Mouse (Mus musculus) T-cell, adult 2 months (primary cell): ENCODE results near the gene Pou2f3.
A peak's percentile ranks its signal among the peaks of the same experiment; 100 is the strongest.
"Not testable (repeated sequence)": the region's sequence is repeated elsewhere in the genome, so short reads cannot be mapped to it uniquely, and the experiment has no call there.

Source experiments
- DNase-seq: peaks from one replicate; pipeline ENCODE4 v3.0.0; 2022; ENCODE audit warnings: low spot score

Gene Pou2f3

DNA sequence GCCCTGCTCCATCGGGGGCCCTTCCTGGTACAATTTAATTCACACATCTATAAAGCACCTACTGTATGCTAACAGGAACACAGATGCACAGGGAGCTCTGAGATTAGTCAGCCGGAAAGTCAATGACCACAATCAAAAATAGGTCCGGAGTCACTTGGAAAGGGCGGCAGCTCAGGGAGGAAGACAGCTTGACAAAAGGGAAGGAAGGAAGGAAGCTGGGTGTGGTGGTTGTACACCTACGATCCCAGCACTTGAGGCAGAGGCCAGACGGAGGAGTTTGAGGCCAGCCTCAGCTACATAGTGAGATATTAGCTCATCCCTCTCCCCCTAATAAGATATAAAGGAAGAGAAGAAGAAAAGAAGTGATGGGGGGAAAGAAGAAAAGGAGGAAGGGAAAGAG lies 54.2 kb downstream of the Pou2f3 start:
- DNase-seq, result no peak

DNA sequence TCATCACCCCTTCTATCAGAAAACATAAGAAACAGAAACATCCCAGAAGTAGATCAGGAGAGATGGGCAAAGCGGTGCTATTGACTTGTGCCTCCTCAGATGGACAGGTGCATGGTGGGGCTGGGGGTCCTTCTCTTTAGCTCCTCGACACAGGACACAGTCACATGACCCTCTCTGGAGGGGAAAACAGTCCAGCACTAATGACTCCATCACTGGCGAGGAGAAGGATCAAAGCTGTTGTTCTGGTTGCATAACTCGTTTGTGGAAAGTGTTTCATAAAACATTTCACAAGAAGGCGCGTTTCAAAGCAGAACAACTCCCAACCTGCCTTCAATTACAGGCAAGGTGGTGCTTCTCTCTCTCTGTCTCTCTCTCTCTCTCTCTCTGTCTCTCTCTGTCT lies 58.4 kb downstream of the Pou2f3 start:
- DNase-seq, result no peak

DNA sequence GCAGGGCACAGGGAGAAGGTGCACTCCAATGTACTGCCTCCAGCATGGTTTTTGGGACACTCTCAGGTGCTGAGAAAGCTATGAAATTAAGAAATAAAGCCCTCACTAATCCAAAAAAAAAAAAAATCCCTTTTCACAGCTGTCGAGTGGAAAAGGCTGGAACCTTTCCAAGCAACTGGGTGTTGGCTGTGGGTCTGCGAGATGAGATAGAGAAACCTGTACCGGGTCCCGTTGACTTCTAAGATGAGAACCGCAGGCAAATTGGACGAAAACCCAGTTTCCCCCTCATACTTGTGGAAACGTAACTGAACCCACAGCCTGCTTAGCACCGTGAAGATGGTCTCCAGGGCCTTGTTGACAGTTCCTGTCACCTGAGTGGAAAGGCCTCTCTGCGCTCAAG lies 59.2 kb downstream of the Pou2f3 start:
- no peak for DNase-seq

DNA sequence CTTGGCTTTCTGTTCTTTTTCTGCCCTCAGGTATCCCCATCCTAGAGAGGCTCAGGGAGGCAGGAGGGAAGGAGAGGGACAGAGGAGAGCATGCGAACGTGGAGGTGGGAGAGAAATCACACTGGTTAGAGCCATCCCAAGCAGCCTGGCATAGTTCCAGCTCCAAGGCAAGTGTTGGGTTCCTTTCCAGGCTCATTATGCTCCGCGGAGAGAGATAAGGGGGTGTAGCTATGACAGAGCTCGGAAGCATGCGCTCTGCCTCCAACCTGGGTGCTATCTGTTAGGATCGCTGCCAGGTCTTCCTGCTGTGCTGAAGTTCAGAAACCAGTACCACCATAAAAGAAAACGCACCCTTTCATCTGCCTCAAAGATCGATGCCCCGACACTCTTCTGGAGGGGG lies 60.1 kb downstream of the Pou2f3 start:
- no peak for DNase-seq

DNA sequence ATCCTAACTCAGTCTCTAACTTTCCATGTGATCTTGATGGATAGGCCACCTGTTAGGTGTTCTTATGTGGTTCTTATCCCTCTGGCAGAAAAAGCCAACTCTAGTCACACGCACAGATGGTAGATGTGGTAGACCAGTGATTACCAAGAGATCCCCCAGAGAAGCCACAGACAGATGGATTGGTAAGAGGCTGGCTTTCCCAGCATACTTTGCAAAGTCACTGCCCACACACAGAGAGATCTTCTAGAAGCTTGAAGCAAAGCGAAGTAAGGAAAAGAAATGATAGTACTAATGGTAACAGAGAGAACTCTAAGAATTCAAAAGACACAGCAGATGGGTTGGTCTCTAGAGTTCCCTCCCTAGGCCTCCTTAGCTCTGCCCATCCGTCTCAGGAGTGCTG lies 60.7 kb downstream of the Pou2f3 start:
- DNase-seq, result no peak

DNA sequence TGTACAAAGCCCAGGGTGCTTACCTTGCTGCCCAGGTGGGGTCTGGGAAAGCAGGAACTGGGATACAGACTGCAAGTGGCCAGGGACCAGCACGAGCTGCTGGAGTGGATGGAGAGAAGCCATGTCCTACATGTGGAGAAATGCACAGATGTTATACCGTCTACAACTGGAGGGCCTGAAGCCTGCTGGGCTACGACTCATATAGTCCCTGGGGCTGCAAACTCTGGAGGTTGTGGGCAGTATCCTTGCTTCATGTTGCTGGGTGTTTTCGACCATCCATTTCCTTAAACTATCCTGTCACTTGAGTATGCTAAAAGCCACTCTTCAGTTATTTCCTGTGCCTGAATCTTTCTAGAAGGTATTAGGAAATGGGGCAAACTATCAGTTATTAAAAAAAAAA lies 65.0 kb downstream of the Pou2f3 start:
- no peak for DNase-seq

DNA sequence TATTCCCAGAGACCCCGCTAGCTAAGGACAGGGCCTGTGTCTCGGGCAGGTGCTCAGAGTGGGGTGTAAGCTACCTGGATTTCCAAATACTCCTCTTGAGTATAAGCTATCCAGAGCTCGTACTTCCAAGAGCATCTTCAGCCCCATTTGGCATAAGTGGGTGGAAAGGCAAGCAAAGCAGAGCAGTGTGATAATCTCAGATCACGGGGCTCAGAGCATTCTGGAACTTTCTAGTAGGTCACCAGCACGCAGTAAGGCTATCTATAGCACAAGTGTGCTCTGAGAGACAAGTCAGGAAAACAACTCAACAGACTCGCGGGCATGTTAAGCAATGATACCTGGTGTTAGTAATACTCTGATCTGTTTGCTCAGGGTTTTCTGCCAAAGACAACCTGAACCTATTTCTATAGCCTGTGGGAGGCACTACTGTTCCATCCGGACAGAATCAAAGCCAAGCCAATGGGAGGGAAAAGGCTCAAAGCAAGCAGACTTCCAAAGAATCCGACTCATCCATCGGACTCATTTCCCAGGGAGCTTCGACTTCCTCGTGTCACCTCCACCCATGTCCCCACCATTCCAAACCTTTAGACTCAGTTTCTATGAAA lies 65.9 kb downstream of the Pou2f3 start:
- DNase-seq, result no peak

DNA sequence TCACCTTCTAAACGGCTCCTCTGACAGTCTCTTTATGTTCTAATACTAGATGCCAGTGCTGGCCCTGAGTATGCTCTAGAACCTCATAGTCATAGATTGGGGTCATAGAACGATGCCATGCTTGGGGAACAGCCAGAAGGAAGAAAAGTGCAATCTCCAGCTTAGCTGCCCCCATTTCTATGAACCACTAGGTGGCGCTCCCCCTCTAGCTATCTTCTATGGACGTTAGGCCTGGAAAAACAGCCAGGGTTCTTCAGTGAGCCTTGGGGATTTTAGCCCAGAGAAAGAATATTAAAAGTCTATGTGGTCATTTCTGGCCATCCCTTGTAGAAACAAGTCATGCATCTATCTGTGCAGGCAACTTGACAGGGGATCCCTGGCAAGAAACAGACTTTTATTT lies 68.3 kb downstream of the Pou2f3 start:
- DNase-seq, result peak; percentile 10

DNA sequence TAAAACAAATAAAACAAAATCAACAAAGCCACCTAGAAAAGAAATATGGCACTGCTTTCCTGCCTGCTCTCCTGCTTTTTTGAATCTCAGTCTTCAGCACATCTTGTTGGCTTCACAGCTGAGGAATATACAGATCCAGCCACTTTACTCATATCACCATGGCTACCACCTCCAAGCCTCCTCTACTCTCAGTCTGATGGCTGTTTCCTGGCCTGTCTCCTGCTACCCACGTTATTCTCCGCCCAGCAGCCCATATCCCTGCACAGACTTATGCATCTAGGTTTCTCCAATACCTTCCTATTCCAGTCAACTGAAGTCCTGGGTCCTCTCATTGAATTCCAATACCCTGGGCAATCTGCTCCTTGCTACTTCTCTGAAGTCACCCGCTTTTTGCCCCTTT lies 76.6 kb downstream of the Pou2f3 start:
- no peak for DNase-seq

DNA sequence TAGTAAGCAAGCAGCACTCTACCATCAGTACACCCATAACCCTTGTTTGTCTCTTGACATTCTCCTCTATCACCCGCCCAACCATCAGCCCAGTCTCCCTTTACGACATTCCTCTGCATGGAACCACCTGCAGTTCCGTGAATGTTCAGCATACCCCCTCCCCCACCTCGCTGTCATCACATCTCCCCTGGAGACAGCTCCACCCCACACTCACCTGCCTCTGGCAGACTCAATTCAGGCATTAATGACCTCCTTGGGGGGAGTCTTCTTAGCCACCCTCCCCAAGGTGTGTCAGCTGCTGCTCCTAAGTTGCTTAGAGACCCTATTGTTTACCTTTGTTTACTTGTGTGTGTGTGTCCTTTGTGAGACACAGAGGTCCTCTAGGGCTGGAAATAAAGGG lies 77.8 kb downstream of the Pou2f3 start:
- DNase-seq, result no peak

DNA sequence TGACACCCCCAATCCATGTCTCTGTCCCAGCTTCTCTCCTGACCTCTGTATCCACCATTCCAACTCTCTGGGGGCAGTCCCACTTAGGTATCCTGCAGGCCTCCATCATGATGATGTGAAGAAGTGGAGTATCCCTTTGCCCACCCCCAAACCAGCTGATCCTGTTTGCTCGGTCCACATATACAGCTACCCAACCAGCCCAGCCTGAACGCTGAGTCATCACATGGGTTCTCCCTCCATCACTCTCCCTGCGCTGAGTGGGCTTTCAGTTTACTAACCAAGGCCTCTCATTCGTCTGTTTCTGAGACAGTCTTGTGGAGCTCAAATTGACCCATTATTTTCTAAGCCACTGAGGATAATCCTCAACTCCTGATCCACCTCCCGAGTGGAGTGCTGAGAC lies 78.2 kb downstream of the Pou2f3 start:
- no peak for DNase-seq

DNA sequence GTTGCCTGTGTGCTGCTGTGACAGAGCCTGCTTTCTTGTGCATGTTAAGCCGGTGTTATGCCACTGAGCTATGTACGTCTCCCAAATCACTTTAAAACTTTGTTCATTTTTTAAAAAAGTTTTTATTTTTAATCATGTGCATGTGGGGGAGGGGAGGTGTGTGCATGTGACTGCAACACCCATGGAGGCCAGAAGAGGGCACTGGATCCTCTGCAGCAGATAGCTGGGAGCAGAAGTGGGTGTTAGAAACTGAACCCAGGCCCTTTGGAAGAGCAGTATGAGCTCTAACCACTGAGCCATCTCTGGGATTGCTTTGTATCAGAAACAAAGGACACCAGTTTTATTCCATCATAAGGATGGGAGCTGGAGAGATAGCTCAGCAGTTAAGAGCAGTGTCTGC lies 79.5 kb downstream of the Pou2f3 start:
- DNase-seq, result no peak

DNA sequence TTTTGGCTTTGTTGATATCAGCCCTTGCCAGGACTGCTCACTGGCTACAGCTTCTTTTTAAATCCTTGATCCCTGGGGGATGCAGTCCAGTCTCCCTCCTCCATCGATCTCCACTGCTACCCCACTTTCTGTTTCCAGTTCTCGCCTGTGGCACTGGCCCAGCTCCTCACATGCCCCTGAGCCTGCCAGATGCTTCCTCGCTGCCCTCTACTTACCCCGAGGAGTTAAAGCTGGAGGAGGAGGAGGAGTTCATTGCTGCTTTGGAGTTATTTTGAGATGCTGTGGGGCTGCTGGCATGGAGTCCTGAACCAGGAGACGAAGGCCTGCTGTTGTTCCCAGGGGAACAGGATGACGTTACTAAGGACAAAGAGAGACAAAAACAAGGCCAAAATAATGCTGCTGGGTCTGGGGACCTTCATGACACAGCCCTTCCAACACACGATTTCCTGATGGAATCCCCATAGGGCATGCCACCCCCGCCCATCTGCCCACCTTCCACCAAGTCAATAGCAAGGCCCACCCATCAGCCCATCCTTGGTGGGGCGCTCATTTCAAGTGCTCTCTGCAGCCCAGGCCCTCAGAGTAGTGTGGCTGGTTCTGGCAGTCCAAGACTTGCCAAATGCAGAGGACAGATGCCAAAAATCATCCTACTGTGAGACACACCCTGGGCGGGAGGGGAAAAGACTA lies 82.9 kb downstream of the Pou2f3 start:
- DNase-seq, result no peak

DNA sequence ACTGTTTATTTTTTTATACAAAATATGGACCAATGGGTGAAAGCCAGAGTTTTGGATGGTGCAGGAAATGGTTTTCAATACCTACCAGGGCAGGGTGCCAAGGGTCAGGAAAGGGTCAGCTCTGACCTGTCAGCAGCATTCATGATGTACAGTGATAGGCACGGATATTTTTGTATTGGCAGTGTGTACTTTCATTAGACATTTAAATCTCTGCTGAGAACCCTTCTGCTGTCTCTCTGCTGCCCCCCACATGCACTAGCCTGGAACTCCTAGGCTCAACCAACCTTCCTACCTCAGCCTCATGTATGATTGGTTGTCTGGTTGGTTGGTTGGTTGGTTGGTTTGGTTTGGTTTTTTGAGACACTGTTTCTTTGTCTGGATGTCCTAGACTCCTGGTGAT lies 87.8 kb downstream of the Pou2f3 start:
- DNase-seq, result no peak

DNA sequence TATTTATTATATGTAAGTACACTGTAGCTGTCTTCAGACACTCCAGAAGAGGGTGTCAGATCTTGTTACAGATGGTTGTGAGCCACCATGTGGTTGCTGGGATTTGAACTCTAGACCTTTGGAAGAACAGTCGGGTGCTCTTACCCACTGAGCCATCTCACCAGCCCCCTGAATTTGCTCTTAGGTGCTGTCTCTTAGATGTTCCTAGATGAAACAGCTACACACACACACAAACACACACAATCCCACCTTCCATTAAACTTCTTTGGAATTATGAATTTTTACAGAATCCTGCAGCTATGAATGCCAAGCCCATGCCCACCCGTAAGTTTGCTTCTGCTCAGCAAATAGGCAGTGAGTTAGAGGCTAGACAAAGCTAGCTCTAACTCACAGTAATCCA lies 88.2 kb downstream of the Pou2f3 start:
- DNase-seq, result not testable (repeated sequence)

DNA sequence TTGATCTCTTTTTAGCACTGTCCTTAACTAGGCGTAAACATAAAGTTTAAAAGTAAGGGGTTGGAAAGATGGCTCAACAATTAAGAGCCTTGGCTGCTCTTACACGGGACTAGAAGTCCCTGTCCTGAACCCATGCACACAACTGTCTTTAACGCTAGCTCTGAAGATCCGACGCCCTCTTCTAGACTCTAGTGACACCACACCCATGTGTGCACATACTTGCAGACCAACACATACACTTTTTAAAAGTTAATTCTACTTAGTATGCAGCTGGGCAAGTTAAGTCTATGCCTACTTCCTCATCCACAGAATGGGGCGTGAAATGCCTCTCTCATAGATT lies 93.2 kb downstream of the Pou2f3 start:
- no peak for DNase-seq

DNA sequence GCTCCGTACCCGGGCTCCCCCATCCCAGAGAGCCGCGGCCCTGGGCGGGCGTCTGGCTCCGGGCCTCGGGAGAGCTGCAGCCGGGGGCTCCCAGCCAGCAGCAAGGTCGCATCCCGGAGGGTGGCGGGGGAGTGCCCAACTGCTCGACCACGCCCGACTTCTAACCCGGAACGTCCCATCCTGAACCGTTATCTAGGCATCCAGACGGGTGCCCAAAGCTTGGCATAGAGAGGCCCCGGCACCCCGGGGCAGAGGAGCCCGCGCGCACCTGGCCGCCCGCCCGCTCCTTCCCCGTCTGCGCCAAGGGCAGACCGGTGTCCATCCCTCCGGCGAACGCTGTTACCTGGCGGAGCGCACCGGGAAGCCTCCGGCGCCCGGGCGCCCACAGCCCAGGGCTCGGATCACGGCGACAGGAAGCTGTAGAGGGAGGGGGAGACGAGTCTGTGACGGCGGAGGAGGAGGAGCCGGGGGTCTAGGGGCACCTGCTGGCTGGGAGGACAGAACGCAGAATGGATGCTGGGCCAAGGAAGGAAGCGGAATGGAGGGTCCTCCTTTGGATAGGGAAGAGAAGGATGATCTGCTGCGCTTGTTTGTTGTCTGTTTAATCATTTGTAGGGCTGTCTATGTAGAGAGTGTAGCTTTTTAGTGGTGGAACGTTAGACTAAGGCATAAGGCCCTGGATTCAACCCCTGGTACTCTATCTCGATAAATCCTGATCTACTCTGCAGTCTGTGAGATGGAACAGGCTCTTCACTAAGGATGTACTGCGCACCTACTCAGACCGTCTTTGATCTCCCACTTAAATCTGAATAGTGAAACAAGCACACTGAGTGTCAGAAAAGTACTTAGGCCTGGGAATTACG lies 93.8 kb downstream of the Pou2f3 start, which contains the start of gene Tmem136:
TSS of gene Tmem136 (minus strand) at position 437 of the 863 bp plus-strand sequence.
- peak; percentile 21 for DNase-seq

DNA sequence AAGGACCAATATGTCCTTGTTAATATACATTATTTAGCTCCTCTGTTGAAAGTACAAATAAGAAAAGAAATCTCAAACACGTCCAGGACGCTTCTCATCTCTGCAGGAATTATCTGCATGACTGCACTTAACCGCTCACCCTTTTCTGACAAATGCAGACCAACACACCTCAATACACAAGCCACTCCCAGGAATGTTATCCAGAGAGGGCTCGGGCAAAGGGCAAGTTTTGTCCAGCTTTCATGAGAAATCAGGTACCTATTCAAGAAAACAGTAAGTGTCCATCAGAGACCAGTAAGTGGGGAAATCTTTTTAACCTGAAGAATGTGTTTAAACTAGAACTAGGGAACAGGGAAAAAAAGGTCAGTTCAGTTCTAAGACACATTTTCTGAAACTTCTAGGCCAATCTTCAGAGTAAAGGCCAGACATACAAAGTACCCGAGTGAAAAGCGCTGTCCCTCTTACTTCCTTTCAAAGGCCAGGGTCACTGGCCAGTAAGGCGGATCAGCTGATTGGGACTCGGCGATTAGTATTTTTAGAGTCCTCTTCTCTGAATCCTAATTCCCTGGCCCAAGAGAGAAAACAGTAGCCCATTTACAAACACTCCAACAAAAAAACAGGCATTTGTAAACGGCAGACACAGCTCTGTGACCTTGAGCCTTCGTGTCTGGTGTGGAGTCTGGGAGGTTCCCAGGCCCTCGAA lies 94.6 kb downstream of the Pou2f3 start:
- DNase-seq, result no peak

DNA sequence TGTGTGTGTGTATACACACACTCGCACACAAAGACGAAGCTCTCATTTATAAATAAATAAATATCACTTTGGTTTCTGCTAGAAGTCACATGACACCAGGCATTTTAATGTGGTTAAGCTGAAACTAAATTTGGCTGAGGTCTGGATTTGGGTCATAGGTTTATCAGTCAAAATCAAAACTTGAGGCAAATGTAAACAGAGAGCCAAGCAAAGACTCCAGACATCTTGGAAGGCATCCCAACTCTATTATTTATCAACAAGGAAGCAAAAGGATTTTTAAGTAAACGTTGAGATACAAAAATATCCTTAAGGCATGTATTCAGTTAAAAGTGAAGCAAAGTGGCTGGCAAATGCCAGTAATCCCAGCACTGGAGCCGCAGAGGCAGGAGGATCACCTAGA lies 95.3 kb downstream of the Pou2f3 start:
- DNase-seq, result no peak

DNA sequence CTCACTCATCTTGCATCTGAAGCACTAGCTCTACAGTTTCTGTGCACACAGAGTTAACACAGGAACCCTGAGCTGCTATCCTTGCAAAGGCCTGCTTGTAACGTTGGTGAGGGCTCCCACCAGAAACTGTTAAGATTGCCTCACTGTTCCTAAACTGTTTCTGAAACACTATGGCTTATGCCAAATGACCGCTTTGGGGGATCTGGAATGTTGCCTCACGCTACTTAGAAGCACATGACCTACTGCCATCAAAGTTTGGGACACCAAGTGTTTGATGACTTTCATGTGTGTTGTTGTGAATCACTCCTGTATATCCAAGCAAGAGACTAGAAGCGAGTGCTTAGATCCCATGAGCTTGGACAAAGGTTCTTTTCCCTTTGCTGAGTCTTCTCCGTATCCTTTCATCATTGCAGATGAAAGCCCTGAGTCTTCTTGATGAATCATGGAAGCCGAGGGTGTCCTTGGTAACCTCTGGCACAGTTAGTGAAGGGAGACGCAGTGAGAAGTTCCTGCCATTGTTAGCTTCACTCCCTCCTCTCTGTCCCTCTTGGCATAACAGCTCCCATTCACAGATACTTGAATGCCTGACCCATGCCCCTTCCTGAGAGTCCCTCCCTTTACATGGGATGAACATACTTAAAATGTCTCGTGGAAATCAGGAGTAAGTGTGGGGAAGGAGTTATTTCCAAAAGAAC lies 99.7 kb downstream of the Pou2f3 start:
- no peak for DNase-seq

DNA sequence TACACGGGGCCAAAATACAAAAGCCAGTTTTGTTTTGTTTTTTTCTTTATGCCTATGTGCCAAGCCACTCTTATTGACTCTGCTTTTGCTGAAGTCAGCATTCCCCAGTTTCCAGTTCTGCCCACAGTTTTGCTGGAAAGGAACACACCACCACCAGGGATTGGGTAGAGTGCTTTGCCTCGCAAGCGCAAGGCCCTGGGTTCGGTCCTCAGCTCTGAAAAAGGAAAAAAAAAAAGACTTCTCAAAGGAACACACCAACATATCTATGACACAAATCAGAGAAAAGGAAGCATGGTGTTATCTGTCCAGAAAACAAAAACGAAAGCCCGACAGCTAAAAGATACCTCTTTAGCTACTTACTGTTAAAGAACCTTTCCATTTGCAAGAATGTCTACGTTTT lies 101.0 kb downstream of the Pou2f3 start:
- DNase-seq, result no peak

DNA sequence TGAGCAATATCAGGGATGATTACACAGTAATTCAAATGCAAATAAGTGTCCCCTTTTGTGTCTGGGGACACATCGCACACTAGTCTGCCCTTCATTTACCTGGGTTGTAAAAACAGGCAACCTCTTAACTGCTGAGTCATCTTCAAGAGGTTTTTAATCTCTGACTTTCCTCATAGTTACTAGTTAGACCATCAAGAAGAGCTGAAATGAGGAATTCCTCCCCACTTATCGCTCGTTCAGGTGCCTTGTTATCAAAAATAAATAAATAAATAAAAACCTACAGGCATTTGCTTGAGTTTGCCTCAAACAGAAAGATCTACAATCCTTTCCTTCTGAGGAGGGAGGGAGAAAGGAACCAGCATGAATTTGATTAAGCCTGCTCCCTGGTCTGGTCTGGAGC lies 101.4 kb downstream of the Pou2f3 start:
- no peak for DNase-seq
